Mouse (Mus musculus) lung, embryonic 16.5 days (tissue): Measurements from ENCODE around the gene Fam126a. TPM values are rescaled to one million over a fixed set of nuclear protein-coding genes. Genes with fewer than 3 reads are reported as not detected.

Experiments
- ATAC-seq: fragments of 200-750 bp; cut with Nextera tagmentation; 2 replicates; pipeline ENCODE4 v1.8.0; 2017; ENCODE audit warnings: low read depth, mild to moderate bottlenecking, moderate library complexity
- H3K27ac ChIP-seq: fragments of 300-500 bp; sonication (generic); 2 replicates; pipeline ENCODE4 v1.5.1; 2014; ENCODE audit warnings: mild to moderate bottlenecking, control low read depth, low read length
- H3K27me3 ChIP-seq: fragments of 300-500 bp; sonication (generic); 2 replicates; pipeline ENCODE4 v1.6.1; 2014; ENCODE audit warnings: low read depth, low read length, mixed read lengths; ENCODE audit not compliant: control insufficient read depth, insufficient read depth
- H3K36me3 ChIP-seq: fragments of 300-500 bp; sonication (generic); 2 replicates; pipeline ENCODE4 v1.6.1; 2014; ENCODE audit warnings: low read length; ENCODE audit not compliant: control insufficient read depth, insufficient read depth
- H3K4me1 ChIP-seq: fragments of 300-500 bp; sonication (generic); replicated peaks from 2 replicates; pipeline ENCODE4 v1.6.1; 2014; ENCODE audit warnings: low read length, mixed read lengths; ENCODE audit not compliant: control insufficient read depth, insufficient read depth
- H3K4me2 ChIP-seq: fragments of 300-500 bp; sonication (generic); 2 replicates; pipeline ENCODE4 v1.6.1; 2014; ENCODE audit warnings: low read depth, low read length, control low read depth
- H3K4me3 ChIP-seq: fragments of 300-500 bp; sonication (generic); 2 replicates; pipeline ENCODE4 v1.5.1; 2014; ENCODE audit warnings: mild to moderate bottlenecking, low read length, control low read depth
- H3K9ac ChIP-seq: fragments of 300-500 bp; sonication (generic); 2 replicates; pipeline ENCODE4 v1.6.1; 2014; ENCODE audit warnings: low read length, control low read depth
- H3K9me3 ChIP-seq: fragments of 300-500 bp; sonication (generic); 2 replicates; pipeline ENCODE4 v1.6.1; 2016; ENCODE audit warnings: low read length; ENCODE audit not compliant: control insufficient read depth
- WGBS: fragments of 180-500 bp; shearing (Covaris S2); extraction: QIAGEN DNeasy Blood & Tissue Kit; methylation state at CpG from one replicate; pipeline ENCODE4 v1.1.7; 2014; 5-methylcytosine and 5-hydroxymethylcytosine counted together
- polyA plus RNA-seq: library from polyadenylated mRNA; unstranded; fragments of >200 nt; fragmentation: Nextera tagmentation; extraction: Ambion mirVana; gene quantifications from 2 replicates; pipeline ENCODE4 v1.2.1, GENCODE M21; 2015

Fam126a gene
- polyA plus RNA-seq, 1 experiment from 2014 or later: 17.1 TPM

- H3K27me3 ChIP-seq: no peaks in the 10 kb centered on the region
- no peaks in the 10 kb centered on the region for H3K9me3 ChIP-seq
- H3K4me1 ChIP-seq: no peaks in the 10 kb centered on the region
- H3K27ac ChIP-seq: no peak overlapping the region
- H3K9ac ChIP-seq: no peak overlapping the region
- H3K36me3 ChIP-seq: no peaks in the 10 kb centered on the region
- no peak for ATAC-seq
- no peak overlapping the region for H3K4me2 ChIP-seq
- H3K4me3 ChIP-seq: no peak overlapping the region
- WGBS: 35% methylated on average over 1 of the region's 1 CpGs
These were observed 13.9 kb upstream of the Fam126a start for GRCm38 (mm10) chr5:24044387-24044786.

- WGBS: 84% methylated on average over 2 of the region's 2 CpGs
- Histone ChIP-seq H3K9me3 (no peaks in the 10 kb centered on the region), H3K9ac (no peak overlapping the region), H3K4me2 (no peak overlapping the region), H3K4me1 (no peaks in the 10 kb centered on the region), H3K27ac (no peak overlapping the region), H3K4me3 (no peak overlapping the region), H3K36me3 (no peaks in the 10 kb centered on the region), H3K27me3 (no peaks in the 10 kb centered on the region)
- ATAC-seq: no peak
These were observed 12.9 kb upstream of the Fam126a start for GRCm38 (mm10) chr5:24043367-24043766.

- Histone ChIP-seq H3K9ac (no peak overlapping the region), H3K9me3 (no peaks in the 10 kb centered on the region), H3K36me3 (no peaks in the 10 kb centered on the region), H3K4me3 (no peak overlapping the region), H3K4me1 (no peaks in the 10 kb centered on the region), H3K27me3 (no peaks in the 10 kb centered on the region), H3K4me2 (no peak overlapping the region), H3K27ac (no peak overlapping the region)
- WGBS: 75% methylated on average over 4 of the region's 4 CpGs
- no peak for ATAC-seq
These were observed 10.9 kb upstream of the Fam126a start for GRCm38 (mm10) chr5:24041341-24041852.

- H3K4me3 ChIP-seq: no peak overlapping the region
- H3K36me3 ChIP-seq: no peaks in the 10 kb centered on the region
- H3K27me3 ChIP-seq: no peaks in the 10 kb centered on the region
- H3K4me2 ChIP-seq: no peak overlapping the region
- H3K4me1 ChIP-seq: no peaks in the 10 kb centered on the region
- H3K9ac ChIP-seq: no peak overlapping the region
- H3K9me3 ChIP-seq: no peaks in the 10 kb centered on the region
- no peak for ATAC-seq
- no peak overlapping the region for H3K27ac ChIP-seq
These were observed 10.1 kb upstream of the Fam126a start for GRCm38 (mm10) chr5:24040601-24041000.

- H3K27me3 ChIP-seq: no peaks in the 10 kb centered on the region
- 79% methylated on average over 5 of the region's 5 CpGs for WGBS
- H3K4me2 ChIP-seq: no peak overlapping the region
- no peak overlapping the region for H3K4me3 ChIP-seq
- H3K36me3 ChIP-seq: no peaks in the 10 kb centered on the region
- no peaks in the 10 kb centered on the region for H3K9me3 ChIP-seq
- H3K27ac ChIP-seq: no peak overlapping the region
- ATAC-seq: no peak
- no peaks in the 10 kb centered on the region for H3K4me1 ChIP-seq
- no peak overlapping the region for H3K9ac ChIP-seq
These were observed 8.9 kb upstream of the Fam126a start for GRCm38 (mm10) chr5:24039423-24039822.

- Histone ChIP-seq H3K36me3 (no peaks in the 10 kb centered on the region), H3K4me3 (no peak overlapping the region), H3K4me1 (no peaks in the 10 kb centered on the region), H3K27me3 (no peaks in the 10 kb centered on the region), H3K9me3 (no peaks in the 10 kb centered on the region), H3K27ac (no peak overlapping the region), H3K9ac (no peak overlapping the region), H3K4me2 (no peak overlapping the region)
- no peak for ATAC-seq
- WGBS: 51% methylated on average over 5 of the region's 5 CpGs
These were observed 8.3 kb upstream of the Fam126a start for GRCm38 (mm10) chr5:24038819-24039218.

GRCm38 (mm10) chr5:24038190-24038589 lies 7.7 kb upstream of the Fam126a start:
- Histone ChIP-seq H3K27me3 (no peaks in the 10 kb centered on the region), H3K36me3 (no peaks in the 10 kb centered on the region), H3K9ac (no peak overlapping the region), H3K27ac (no peak overlapping the region), H3K4me2 (no peak overlapping the region), H3K4me1 (no peaks in the 10 kb centered on the region), H3K9me3 (no peaks in the 10 kb centered on the region), H3K4me3 (no peak overlapping the region)
- 70% methylated on average over 2 of the region's 2 CpGs for WGBS
- no peak for ATAC-seq

- no peaks in the 10 kb centered on the region for H3K9me3 ChIP-seq
- no peaks in the 10 kb centered on the region for H3K4me1 ChIP-seq
- no peaks in the 10 kb centered on the region for H3K36me3 ChIP-seq
- H3K27ac ChIP-seq: no peak overlapping the region
- no peak overlapping the region for H3K9ac ChIP-seq
- no peak overlapping the region for H3K4me3 ChIP-seq
- WGBS: 69% methylated on average over 6 of the region's 6 CpGs
- H3K27me3 ChIP-seq: no peaks in the 10 kb centered on the region
- ATAC-seq: no peak
- H3K4me2 ChIP-seq: no peak overlapping the region
These were observed 6.2 kb upstream of the Fam126a start for GRCm38 (mm10) chr5:24036731-24037130.

GRCm38 (mm10) chr5:24034970-24035369 lies 4.5 kb upstream of the Fam126a start:
- Histone ChIP-seq H3K27ac (no peak overlapping the region), H3K9ac (no peak overlapping the region), H3K4me2 (no peak overlapping the region), H3K27me3 (no peaks in the 10 kb centered on the region), H3K36me3 (no peaks in the 10 kb centered on the region), H3K4me1 (no peaks in the 10 kb centered on the region), H3K4me3 (no peak overlapping the region), H3K9me3 (no peaks in the 10 kb centered on the region)
- ATAC-seq: no peak
- 29% methylated on average over 3 of the region's 3 CpGs for WGBS

- Histone ChIP-seq H3K27me3 (no peaks in the 10 kb centered on the region), H3K9me3 (no peaks in the 10 kb centered on the region), H3K36me3 (no peaks in the 10 kb centered on the region), H3K4me3 (no peak overlapping the region), H3K27ac (no peak overlapping the region), H3K4me1 (peaks cover 3% of the 10 kb centered on the region), H3K4me2 (no peak overlapping the region), H3K9ac (no peak overlapping the region)
- WGBS: 70% methylated on average over 1 of the region's 1 CpGs
- ATAC-seq: no peak
These were observed 3.6 kb upstream of the Fam126a start for GRCm38 (mm10) chr5:24034091-24034490.
